Comparison of ENCODE assay signal across 21 mouse cellular contexts in genomic region chr15:97854551-97854950, GRCm38 (mm10). TPM values are rescaled to one million over a fixed set of nuclear protein-coding genes. Genes with fewer than 3 reads are reported as not detected.
DNase-seq lines count a peak whose midpoint lies in the region; ATAC-seq lines count a peak whose summit lies in the region.
"Had no signal": no experiment of that assay in that cellular context is flagged by ENCODE, and none has a peak within 500 bp of the region (broad histone marks: within the 10 kb centered on the region; RNA-seq: fewer than 3 reads in every experiment).

No protein-coding gene starts in this region.

- WGBS in midbrain, embryonic 10.5 days = 72% methylated on average over 6 of the region's 6 CpGs
- 78% methylated on average over 6 of the region's 6 CpGs for WGBS in midbrain, embryonic 15.5 days

- 0 out of 2 replicates have a peak overlapping the region, but pooled peaks have one; percentile 57 for H3K27ac ChIP-seq in midbrain, embryonic 10.5 days (replicated peaks)
- no peak overlapping the region for H3K27ac ChIP-seq in midbrain, embryonic 15.5 days
- H3K27ac ChIP-seq: embryonic facial prominence, embryonic 15.5 days; forebrain, embryonic 15.5 days; heart, adult 2 months; heart, embryonic 15.5 days; hindbrain, embryonic 13.5 days had no signal

- peak; percentile 36 for DNase-seq in kidney, adult 9 months
- DNase-seq in kidney, postnatal 25 days = no peak
- no peak for DNase-seq in midbrain, embryonic 10.5 days (ENCODE audit: low spot score)
- DNase-seq in brain, adult 2 months (ENCODE audit: low read depth, low spot score) = peak; percentile 77
- DNase-seq: adrenal gland, adult 8-10 months; adrenal gland, postnatal 36 days; cerebellum, adult 11 months; cerebellum, adult 8-10 months; cerebellum, postnatal 14 days; embryo, embryonic 11 days; gastrocnemius, postnatal 14 days; heart, adult 2 months; heart, postnatal 14 days had no signal

- ATAC-seq in midbrain, embryonic 15.5 days (replicated peaks) = no peak
- no peak for ATAC-seq in erythroid progenitor cell, adult 5-6 weeks (replicated peaks; ENCODE audit: low FRiP score, poor library complexity, severe bottlenecking)
- ATAC-seq: forebrain, embryonic 15.5 days had no signal

- no peaks in the 10 kb centered on the region for H3K9me3 ChIP-seq in midbrain, embryonic 10.5 days (replicated peaks)
- no peaks in the 10 kb centered on the region for H3K9me3 ChIP-seq in midbrain, embryonic 15.5 days
- H3K9me3 ChIP-seq: embryonic facial prominence, embryonic 15.5 days; forebrain, embryonic 15.5 days; heart, embryonic 15.5 days; hindbrain, embryonic 13.5 days had no signal

- H3K4me1 ChIP-seq in midbrain, embryonic 10.5 days = 0 out of 2 replicates have a peak, but pooled peaks cover under 1% of the 10 kb centered on the region
- H3K4me1 ChIP-seq in midbrain, embryonic 15.5 days = peaks cover 2% of the 10 kb centered on the region; the same call in 1 of the 2 replicates
- H3K4me1 ChIP-seq: embryonic facial prominence, embryonic 15.5 days; heart, embryonic 15.5 days; hindbrain, embryonic 13.5 days had no signal

- H3K4me3 ChIP-seq in midbrain, embryonic 10.5 days = no peak overlapping the region
- no peak overlapping the region for H3K4me3 ChIP-seq in midbrain, embryonic 15.5 days
- H3K4me3 ChIP-seq: embryonic facial prominence, embryonic 15.5 days; erythroblast, embryonic 14.5 days; forebrain, embryonic 15.5 days; heart, adult 2 months; heart, embryonic 15.5 days; hindbrain, embryonic 13.5 days had no signal

- H3K9ac ChIP-seq in midbrain, embryonic 15.5 days = no peak overlapping the region
- H3K9ac ChIP-seq: embryonic facial prominence, embryonic 15.5 days; forebrain, embryonic 15.5 days; heart, embryonic 15.5 days; hindbrain, embryonic 13.5 days had no signal

- no peaks in the 10 kb centered on the region for H3K27me3 ChIP-seq in midbrain, embryonic 10.5 days (ENCODE audit: low read depth, poor library complexity, severe bottlenecking)
- H3K27me3 ChIP-seq in midbrain, embryonic 15.5 days (replicated peaks) = no peaks in the 10 kb centered on the region
- H3K27me3 ChIP-seq: embryonic facial prominence, embryonic 15.5 days; forebrain, embryonic 15.5 days; hindbrain, embryonic 13.5 days had no signal

- no peak overlapping the region for H3K4me2 ChIP-seq in midbrain, embryonic 15.5 days
- H3K4me2 ChIP-seq: embryonic facial prominence, embryonic 15.5 days; forebrain, embryonic 15.5 days; heart, embryonic 11.5 days; heart, embryonic 15.5 days; hindbrain, embryonic 13.5 days had no signal

- H3K36me3 ChIP-seq in midbrain, embryonic 10.5 days = no peaks in the 10 kb centered on the region
- H3K36me3 ChIP-seq in midbrain, embryonic 15.5 days (replicated peaks) = no peaks in the 10 kb centered on the region
- H3K36me3 ChIP-seq: embryonic facial prominence, embryonic 15.5 days; forebrain, embryonic 15.5 days; heart, embryonic 15.5 days; hindbrain, embryonic 13.5 days had no signal

RNA-seq across cellular contexts. Expression of gene Hdac7, which starts 10.2 kb away (rescaled TPM):
- 23.9 and 24.7 TPM in 2 replicates for polyA plus RNA-seq in midbrain, embryonic 10.5 days (2016; fragmentation: Nextera tagmentation; extraction: Ambion mirVana)
- polyA plus RNA-seq in midbrain, embryonic 15.5 days (2015; fragmentation: Nextera tagmentation; extraction: Ambion mirVana) = 31.8 and 34.5 TPM in 2 replicates
- 15.1 and 26.8 TPM in 2 replicates for total RNA-seq in erythroid progenitor cell, adult 5-6 weeks (2015; ENCODE audit: low replicate concordance)
- total RNA-seq in erythroid progenitor cell, adult 5-6 weeks (2017; ENCODE audit: low replicate concordance) = 2.4 and 9.8 TPM in 2 replicates

RNA-seq across cellular contexts. Expression of gene Vdr, which starts 55.9 kb away (rescaled TPM):
- 0.72 and 1.0 TPM in 2 replicates for polyA plus RNA-seq in midbrain, embryonic 10.5 days (2016; fragmentation: Nextera tagmentation; extraction: Ambion mirVana)
- 0.08 and 0.10 TPM in 2 replicates for polyA plus RNA-seq in midbrain, embryonic 15.5 days (2015; fragmentation: Nextera tagmentation; extraction: Ambion mirVana)
- 0.84 TPM in 1 of 2 replicates, not detected in the other for total RNA-seq in erythroid progenitor cell, adult 5-6 weeks (2015; ENCODE audit: low replicate concordance)
- not detected in 2 replicates for total RNA-seq in erythroid progenitor cell, adult 5-6 weeks (2017; ENCODE audit: low replicate concordance)
- polyA plus RNA-seq: erythroblast, embryonic 14.5 days had no signal

Comparison
In these comparisons a context has a peak if more than half of its experiments do, and no peak if none do; other contexts are left out.
1. DNase-seq: peak in kidney, adult 9 months (single experiment) and brain, adult 2 months (single experiment); none in kidney, postnatal 25 days (0 of 2) and midbrain, embryonic 10.5 days (single experiment).